Mouse (Mus musculus) hindbrain, embryonic 14.5 days (tissue): ENCODE data around the gene Gm20696. TPM values are rescaled to one million over a fixed set of nuclear protein-coding genes. Genes with fewer than 3 reads are reported as not detected.

Experiments
- ATAC-seq: fragments of 200-750 bp; cut with Nextera tagmentation; 2 replicates; pipeline ENCODE4 v1.8.0; 2017; ENCODE audit warnings: moderate number of reproducible peaks, mild to moderate bottlenecking, moderate TSS enrichment, moderate library complexity; ENCODE audit not compliant: low FRiP score
- DNase-seq: peaks from one replicate; pipeline ENCODE4 v3.0.0-alpha.2; 2015; ENCODE audit warnings: low spot score
- H3K27ac ChIP-seq: fragments of 300-500 bp; sonication (generic); 2 replicates; pipeline ENCODE4 v1.5.1; 2014; ENCODE audit warnings: mild to moderate bottlenecking, moderate library complexity
- H3K27me3 ChIP-seq: fragments of 300-500 bp; sonication (generic); 2 replicates; pipeline ENCODE4 v1.6.1; 2014; ENCODE audit warnings: mild to moderate bottlenecking, low read length, mixed read lengths; ENCODE audit not compliant: control insufficient read depth, insufficient read depth
- H3K36me3 ChIP-seq: fragments of 300-500 bp; sonication (generic); replicated peaks from 2 replicates; pipeline ENCODE4 v1.6.1; 2014; ENCODE audit not compliant: control insufficient read depth, insufficient read depth
- H3K4me1 ChIP-seq: fragments of 300-500 bp; sonication (generic); replicated peaks from 2 replicates; pipeline ENCODE4 v1.6.1; 2014; ENCODE audit warnings: antibody characterized with exemption, low read length, mixed read lengths; ENCODE audit not compliant: control insufficient read depth, insufficient read depth
- H3K4me2 ChIP-seq: fragments of 300-500 bp; sonication (generic); replicated peaks from 2 replicates; pipeline ENCODE4 v1.6.1; 2014; ENCODE audit warnings: mild to moderate bottlenecking, moderate library complexity
- H3K4me3 ChIP-seq: fragments of 300-500 bp; sonication (generic); replicated peaks from 2 replicates; pipeline ENCODE4 v1.5.1; 2014; ENCODE audit warnings: mild to moderate bottlenecking, low read length
- H3K9ac ChIP-seq: fragments of 300-500 bp; sonication (generic); 2 replicates; pipeline ENCODE4 v1.6.1; 2014
- H3K9me3 ChIP-seq: fragments of 300-500 bp; sonication (generic); 2 replicates; pipeline ENCODE4 v1.6.1; 2016; ENCODE audit warnings: low read length; ENCODE audit not compliant: control insufficient read depth
- WGBS: fragments of 180-500 bp; shearing (Covaris S2); extraction: QIAGEN DNeasy Blood & Tissue Kit; methylation state at CpG from one replicate; pipeline ENCODE4 v1.1.7; 2014; 5-methylcytosine and 5-hydroxymethylcytosine counted together
- polyA plus RNA-seq: library from polyadenylated mRNA; unstranded; fragments of >200 nt; fragmentation: Nextera tagmentation; extraction: Ambion mirVana; gene quantifications from 2 replicates; pipeline ENCODE4 v1.2.1, GENCODE M21; 2014

The Gm20696 gene
- polyA plus RNA-seq, 1 experiment from 2014 or later, result 2.6 TPM

GRCm38 (mm10) chr6:99280619-99281018, 386.0 kb downstream of the Gm20696 start:
- Histone ChIP-seq H3K9ac (no peak overlapping the region), H3K4me1 (no peaks in the 10 kb centered on the region)
- DNase-seq, result no peak

DNA sequence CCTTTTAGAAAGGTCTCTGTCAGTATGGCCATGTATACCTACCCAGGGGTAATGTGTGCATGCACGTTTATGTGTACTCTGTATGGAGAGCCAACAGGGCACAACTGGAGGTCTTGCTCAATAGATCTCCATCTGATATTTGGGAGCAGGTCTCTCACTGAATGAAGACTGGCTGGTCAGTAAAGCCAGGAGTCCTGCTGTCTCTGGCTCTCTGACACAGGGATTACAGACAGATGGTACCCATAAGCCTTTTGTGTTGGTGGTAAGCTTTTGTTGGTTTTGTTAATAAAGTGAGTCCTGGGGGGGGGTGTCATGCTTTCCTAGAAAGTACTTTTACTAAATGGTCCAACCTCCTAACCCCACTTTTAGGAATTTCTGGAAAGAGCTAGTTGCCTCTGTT, 389.3 kb downstream of the Gm20696 start:
- Histone ChIP-seq H3K36me3 (no peaks in the 10 kb centered on the region), H3K9ac (no peak overlapping the region), H3K27ac (no peak overlapping the region), H3K9me3 (no peaks in the 10 kb centered on the region), H3K27me3 (no peaks in the 10 kb centered on the region), H3K4me1 (no peaks in the 10 kb centered on the region), H3K4me2 (no peak overlapping the region), H3K4me3 (no peak overlapping the region)
- 81% methylated on average over 1 of the region's 1 CpGs for WGBS
- DNase-seq, result no peak
- ATAC-seq, result no peak

More at GRCm38 (mm10) chr6:99280619-99281018, 386.0 kb downstream of the Gm20696 start:
- Histone ChIP-seq H3K36me3 (no peaks in the 10 kb centered on the region), H3K4me2 (no peak overlapping the region), H3K27ac (no peak overlapping the region), H3K27me3 (no peaks in the 10 kb centered on the region), H3K4me3 (no peak overlapping the region), H3K9me3 (no peaks in the 10 kb centered on the region)
- ATAC-seq, result no peak
- WGBS, result 72% methylated on average over 5 of the region's 5 CpGs

DNA sequence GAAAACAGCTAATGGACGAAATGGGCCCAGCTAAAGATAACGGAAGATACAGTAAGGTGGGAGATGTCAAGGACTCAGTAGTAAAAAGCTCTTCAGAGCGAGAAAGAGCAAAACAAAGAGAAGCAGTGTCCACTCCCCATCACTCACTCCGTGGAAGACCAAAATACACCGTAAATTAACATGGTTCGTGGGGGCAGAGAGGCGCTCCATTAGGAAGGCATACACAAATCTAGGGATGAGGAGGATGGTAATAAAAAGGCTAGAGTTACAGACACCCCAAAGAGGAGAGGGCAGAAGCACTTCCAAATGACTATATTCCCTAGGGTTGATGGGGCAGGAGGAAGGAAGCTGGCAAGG, 390.3 kb downstream of the Gm20696 start:
- ATAC-seq, result no peak
- Histone ChIP-seq H3K36me3 (no peaks in the 10 kb centered on the region), H3K4me1 (no peaks in the 10 kb centered on the region), H3K4me3 (no peak overlapping the region), H3K27ac (no peak overlapping the region), H3K9me3 (no peaks in the 10 kb centered on the region), H3K9ac (no peak overlapping the region), H3K4me2 (no peak overlapping the region), H3K27me3 (no peaks in the 10 kb centered on the region)
- WGBS, result 79% methylated on average over 7 of the region's 7 CpGs
- DNase-seq, result no peak

DNA sequence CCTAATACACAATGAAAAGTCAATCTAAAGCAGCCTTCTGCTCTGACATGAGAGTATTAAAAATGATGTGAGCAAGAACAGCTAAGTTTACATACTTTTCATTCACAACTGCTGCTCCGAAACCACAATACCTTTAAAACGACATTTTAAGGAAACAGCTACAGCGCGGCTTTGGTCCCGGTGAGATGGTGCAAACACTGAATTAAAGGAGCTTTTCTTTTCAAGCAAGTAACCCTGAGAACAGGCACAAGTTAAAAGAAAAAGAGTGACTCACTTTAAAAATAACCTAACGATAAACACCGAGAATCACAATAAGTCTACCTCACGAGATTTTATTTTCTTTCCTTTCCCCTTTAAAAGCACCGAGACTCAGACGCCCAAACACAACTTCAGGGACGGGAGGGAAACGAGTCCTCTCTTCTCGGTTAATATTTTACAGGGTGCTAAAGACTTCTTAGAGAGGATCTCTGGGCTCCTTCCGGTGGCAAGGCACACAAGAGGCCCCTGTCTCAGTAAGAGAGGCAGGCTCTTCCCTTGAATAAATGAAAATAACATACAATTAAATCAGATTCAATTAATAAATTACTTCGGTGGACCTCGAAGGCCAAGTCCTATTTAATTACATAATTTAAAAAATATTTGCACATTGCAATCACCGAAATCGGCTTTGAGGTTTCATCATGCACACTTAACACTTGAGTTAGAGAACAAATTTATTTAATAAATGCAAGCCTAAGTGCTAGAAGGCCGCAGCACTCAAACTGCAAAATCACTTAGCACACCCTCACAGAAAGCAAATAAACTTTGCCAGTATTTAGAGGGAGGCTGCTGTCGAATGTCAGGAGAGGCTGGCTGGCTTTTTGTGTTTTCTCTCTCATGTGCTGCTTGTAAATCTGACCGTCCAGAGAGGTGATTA, 391.0 kb downstream of the Gm20696 start:
- no peaks in the 10 kb centered on the region for H3K9me3 ChIP-seq
- no peak for DNase-seq
- H3K27ac ChIP-seq, result no peak overlapping the region
- no peaks in the 10 kb centered on the region for H3K36me3 ChIP-seq
- WGBS, result 66% methylated on average over 21 of the region's 21 CpGs
- H3K4me1 ChIP-seq, result no peaks in the 10 kb centered on the region
- no peak overlapping the region for H3K9ac ChIP-seq
- no peaks in the 10 kb centered on the region for H3K27me3 ChIP-seq
- no peak for ATAC-seq
- H3K4me2 ChIP-seq, result no peak overlapping the region
- H3K4me3 ChIP-seq, result no peak overlapping the region

DNA sequence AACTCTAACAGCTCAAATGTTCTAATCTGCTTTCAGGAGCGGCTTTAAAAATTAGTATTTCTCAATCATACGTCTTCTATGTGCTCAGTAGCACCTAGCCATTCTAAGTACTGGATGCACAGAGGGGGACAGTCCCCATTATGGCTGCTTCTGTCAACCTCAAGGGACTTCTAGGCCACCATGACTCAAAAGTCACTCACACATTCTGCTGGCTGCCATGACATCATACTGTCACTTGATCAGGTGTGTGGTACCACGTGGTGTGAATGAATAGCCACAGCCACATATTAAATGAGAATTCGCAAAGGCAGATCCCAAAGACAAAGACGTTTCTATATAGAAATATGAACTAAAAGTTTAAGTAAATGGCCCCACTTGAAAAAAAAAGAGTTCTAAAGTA, 391.9 kb downstream of the Gm20696 start:
- DNase-seq (no peak), ATAC-seq (no peak)
- H3K36me3 ChIP-seq, result no peaks in the 10 kb centered on the region
- H3K4me2 ChIP-seq, result no peak overlapping the region
- no peak overlapping the region for H3K4me3 ChIP-seq
- no peaks in the 10 kb centered on the region for H3K4me1 ChIP-seq
- 93% methylated on average over 5 of the region's 5 CpGs for WGBS
- no peak overlapping the region for H3K27ac ChIP-seq
- H3K27me3 ChIP-seq, result no peaks in the 10 kb centered on the region
- H3K9ac ChIP-seq, result no peak overlapping the region
- H3K9me3 ChIP-seq, result no peaks in the 10 kb centered on the region

- no peaks in the 10 kb centered on the region for H3K4me1 ChIP-seq
- WGBS, result 77% methylated on average over 6 of the region's 6 CpGs
- no peak for DNase-seq
Measured at GRCm38 (mm10) chr6:99274222-99274621, 392.4 kb downstream of the Gm20696 start.

DNA sequence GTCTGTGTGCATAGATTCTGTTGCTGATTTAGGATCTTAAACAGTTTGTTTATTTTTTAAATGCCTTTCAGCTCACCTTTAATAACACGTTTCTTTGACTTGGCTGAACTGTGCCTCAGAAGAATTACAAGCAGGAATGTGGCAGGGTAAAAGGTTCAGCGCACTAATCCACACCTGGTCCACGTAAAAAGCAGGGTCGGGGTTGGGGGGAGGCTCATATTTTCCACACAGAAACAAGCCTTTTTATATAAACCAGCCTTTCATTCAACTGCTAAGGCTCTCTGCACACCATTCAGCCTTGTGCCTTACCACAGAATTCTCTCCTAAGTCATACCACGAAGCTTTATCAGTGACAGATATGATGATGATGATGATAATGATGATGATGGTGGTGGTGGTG, 393.4 kb downstream of the Gm20696 start:
- no peaks in the 10 kb centered on the region for H3K27me3 ChIP-seq
- DNase-seq (no peak), ATAC-seq (no peak)
- no peak overlapping the region for H3K4me3 ChIP-seq
- H3K9me3 ChIP-seq, result no peaks in the 10 kb centered on the region
- H3K4me1 ChIP-seq, result 0 out of 2 replicates have a peak, but pooled peaks cover under 1% of the 10 kb centered on the region
- WGBS, result 90% methylated on average over 5 of the region's 5 CpGs
- H3K4me2 ChIP-seq, result no peak overlapping the region
- no peak overlapping the region for H3K27ac ChIP-seq
- no peaks in the 10 kb centered on the region for H3K36me3 ChIP-seq
- no peak overlapping the region for H3K9ac ChIP-seq

More at GRCm38 (mm10) chr6:99274222-99274621, 392.4 kb downstream of the Gm20696 start:
- no peaks in the 10 kb centered on the region for H3K27me3 ChIP-seq
- ATAC-seq, result no peak
- no peak overlapping the region for H3K9ac ChIP-seq
- H3K4me2 ChIP-seq, result no peak overlapping the region
- no peak overlapping the region for H3K4me3 ChIP-seq
- H3K36me3 ChIP-seq, result no peaks in the 10 kb centered on the region
- H3K27ac ChIP-seq, result no peak overlapping the region
- no peaks in the 10 kb centered on the region for H3K9me3 ChIP-seq

- DNase-seq (no peak), ATAC-seq (no peak)
- 85% methylated on average over 3 of the region's 3 CpGs for WGBS
Measured at GRCm38 (mm10) chr6:99272174-99272573, 394.4 kb downstream of the Gm20696 start.

DNA sequence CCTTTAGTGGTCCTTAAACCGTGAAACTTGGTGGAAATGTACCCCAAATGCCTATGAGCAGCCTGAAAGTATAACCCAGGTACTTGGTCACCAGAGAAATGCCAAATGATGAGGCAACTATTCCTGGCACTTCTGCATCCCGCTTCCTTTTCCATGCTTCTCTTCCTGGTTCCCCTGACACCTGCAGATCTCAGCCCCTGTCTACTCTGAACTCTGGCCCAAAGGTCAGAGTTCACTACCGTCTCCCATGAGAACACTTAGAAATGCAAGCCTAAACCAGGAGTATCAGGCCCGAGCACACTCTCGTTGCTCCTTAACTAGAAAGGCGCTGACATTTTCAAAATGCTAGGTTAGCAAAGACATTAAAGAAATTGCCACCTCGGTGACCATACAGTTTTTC, 394.9 kb downstream of the Gm20696 start:
- 0 out of 2 replicates have a peak, but pooled peaks cover 4% of the 10 kb centered on the region for H3K4me1 ChIP-seq
- ATAC-seq, result no peak
- no peak overlapping the region for H3K9ac ChIP-seq
- no peak overlapping the region for H3K4me2 ChIP-seq
- H3K36me3 ChIP-seq, result no peaks in the 10 kb centered on the region
- no peak overlapping the region for H3K4me3 ChIP-seq
- no peak overlapping the region for H3K27ac ChIP-seq
- WGBS, result 81% methylated on average over 7 of the region's 7 CpGs
- no peaks in the 10 kb centered on the region for H3K9me3 ChIP-seq
- DNase-seq, result no peak
- H3K27me3 ChIP-seq, result no peaks in the 10 kb centered on the region

More at GRCm38 (mm10) chr6:99272174-99272573, 394.4 kb downstream of the Gm20696 start:
- Histone ChIP-seq H3K4me1 (0 out of 2 replicates have a peak, but pooled peaks cover 4% of the 10 kb centered on the region), H3K4me3 (no peak overlapping the region), H3K36me3 (no peaks in the 10 kb centered on the region), H3K27me3 (no peaks in the 10 kb centered on the region), H3K27ac (no peak overlapping the region), H3K9me3 (no peaks in the 10 kb centered on the region), H3K9ac (no peak overlapping the region), H3K4me2 (no peak overlapping the region)
